Mouse (Mus musculus) erythroblast, embryonic 14.5 days (primary cell): ENCODE measurements around the gene Trib3.

ENCODE experiments used
- GATA1 ChIP-seq: IDR thresholded peaks from 2 replicates; pipeline ENCODE4 v1.6.1; 2012; ENCODE audit warnings: low read length, inconsistent platforms, mixed read lengths
- TAL1 ChIP-seq: IDR thresholded peaks from 3 replicates; pipeline ENCODE4 v1.6.1; 2012; ENCODE audit warnings: low read length, inconsistent platforms, mixed read lengths

DNA sequence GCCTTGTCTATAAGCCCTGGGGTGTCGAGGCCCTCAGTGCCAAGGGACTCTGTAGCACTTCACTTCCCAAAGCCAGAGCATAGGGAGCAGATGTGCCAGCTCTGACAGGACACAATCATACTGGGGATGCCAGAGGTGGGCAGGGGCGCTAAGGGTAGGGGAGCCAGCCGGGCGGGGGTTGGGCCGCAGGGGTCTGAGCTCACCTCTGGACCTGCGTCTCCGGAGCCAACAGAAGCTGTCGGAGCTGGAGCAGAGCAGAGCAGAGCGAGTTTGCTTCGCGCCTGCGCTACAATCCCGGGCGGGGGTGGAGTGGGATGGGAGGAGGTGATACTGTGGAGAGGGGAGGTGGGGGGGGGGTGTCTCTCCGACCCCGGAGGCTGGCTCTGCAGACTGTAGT is 32.5 kb upstream of the Trib3 start, which contains the start of gene Nrsn2:
- TF ChIP-seq TAL1 (no peak), GATA1 (no peak)
